Mouse (Mus musculus) NIH3T3 (cell line): Measurements from ENCODE around the gene Car4.

Experiments used
- DNase-seq: peaks from one replicate; pipeline ENCODE4 v3.0.0-alpha.2; 2012; ENCODE audit warnings: low read depth

Car4 gene

GRCm38 (mm10) chr11:84958271-84958630, 665 bp downstream of the Car4 start:
- no peak for DNase-seq

GRCm38 (mm10) chr11:84959181-84959580, 1.6 kb downstream of the Car4 start:
- DNase-seq: no peak

DNA sequence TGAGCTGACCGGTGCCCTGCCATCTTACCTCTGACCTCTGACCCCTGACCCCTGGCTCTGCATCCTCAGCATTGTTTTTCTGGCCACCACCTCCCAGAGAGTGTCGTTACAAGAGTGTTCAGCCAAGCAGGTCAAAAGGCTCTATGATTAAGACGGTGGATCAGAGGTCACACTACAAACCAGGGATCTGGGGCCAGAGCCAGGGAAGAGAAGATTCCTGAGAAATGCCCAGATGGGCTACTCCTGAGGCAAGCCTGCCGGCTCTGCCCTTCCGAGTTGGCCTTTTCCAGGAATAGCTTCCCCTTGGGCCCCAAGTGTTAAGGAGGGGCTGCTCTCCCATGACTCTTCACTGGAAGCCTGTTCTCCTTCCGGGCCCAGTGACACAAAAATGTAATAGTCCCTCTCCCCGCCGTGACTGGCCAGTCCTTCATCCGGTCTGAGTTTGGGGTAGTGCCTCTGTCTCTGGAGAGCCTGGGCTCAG, 2.2 kb downstream of the Car4 start:
- peak; percentile 66 for DNase-seq

DNA sequence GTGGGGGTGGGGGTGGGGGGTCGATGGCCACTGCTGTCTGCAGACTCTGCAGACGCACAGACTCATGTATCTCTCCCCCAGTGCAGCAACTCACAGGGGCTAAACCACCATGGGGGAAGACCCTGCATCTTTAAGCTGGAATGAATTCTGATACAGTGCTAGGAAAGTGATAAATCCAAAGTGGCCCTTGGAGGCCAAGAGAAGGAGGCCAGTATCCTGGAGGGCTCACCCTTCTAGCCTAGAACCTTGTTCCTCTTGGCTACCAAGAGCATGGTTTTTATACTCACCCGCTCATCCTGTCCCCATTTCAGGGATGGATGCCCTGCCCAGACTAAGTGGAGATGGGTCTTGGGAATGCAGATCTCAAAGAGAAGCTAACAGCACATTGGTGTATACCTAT, 2.7 kb downstream of the Car4 start:
- no peak for DNase-seq

DNA sequence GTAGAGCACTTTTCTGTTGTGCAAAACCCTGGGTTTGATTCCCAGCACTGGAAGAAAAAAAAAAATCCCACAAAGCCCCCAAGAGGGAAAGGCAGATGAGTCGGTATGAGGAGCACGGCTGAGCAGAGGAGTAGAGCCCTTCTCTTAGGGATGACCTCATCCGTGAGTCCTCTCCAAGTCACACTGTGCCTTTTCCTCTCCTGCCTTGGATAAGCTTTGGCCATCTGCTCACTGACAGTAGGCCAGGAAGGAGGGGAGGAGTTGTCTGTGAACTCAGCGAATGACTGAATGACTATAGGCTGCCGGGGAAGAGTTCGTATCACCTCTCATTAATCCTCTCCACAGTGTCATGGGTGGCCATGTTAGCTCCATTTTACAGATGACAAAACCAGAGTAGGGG, 3.2 kb downstream of the Car4 start:
- DNase-seq: no peak

DNA sequence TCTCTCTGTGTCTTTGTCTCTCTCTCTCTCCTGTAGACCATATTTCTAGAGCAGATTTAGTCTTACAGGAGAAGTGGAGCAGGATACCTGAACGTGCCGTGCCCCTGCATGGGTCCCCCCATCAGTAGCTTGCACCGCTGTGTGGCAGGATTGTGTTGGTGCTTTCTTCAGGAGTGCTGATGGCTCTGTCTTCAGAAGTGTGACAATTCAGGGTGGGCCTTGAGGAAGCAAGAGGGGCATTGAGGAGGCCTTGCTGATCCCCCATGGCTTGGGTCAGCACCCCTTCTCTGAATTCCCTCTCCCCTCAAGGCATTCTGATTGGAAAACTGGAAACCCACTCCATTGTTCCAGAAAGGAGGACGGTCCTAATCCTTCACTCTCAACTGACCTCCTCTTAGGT, 4.0 kb downstream of the Car4 start:
- DNase-seq: no peak

DNA sequence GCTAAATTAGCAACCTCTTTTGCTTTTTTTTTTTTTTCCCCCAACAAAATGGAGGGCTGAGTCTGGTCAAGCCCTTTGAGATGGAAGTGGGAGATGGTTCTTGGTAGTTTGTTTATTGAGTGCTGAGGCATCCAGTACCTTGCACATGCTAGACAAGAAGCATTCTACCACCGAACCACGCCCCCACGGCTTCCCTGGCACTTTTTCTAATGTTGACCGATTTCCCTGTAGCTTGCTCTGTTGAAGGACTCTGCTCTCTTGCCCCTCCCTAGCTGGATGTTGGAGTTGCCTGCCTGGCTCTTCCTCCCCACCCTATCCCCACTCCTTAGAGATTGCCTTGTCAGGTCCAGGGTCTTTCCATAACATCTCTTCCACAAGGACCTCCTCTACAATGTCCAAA, 5.0 kb downstream of the Car4 start:
- no peak for DNase-seq

- DNase-seq: no peak
Measured at GRCm38 (mm10) chr11:84963556-84963955, 6.0 kb downstream of the Car4 start.

DNA sequence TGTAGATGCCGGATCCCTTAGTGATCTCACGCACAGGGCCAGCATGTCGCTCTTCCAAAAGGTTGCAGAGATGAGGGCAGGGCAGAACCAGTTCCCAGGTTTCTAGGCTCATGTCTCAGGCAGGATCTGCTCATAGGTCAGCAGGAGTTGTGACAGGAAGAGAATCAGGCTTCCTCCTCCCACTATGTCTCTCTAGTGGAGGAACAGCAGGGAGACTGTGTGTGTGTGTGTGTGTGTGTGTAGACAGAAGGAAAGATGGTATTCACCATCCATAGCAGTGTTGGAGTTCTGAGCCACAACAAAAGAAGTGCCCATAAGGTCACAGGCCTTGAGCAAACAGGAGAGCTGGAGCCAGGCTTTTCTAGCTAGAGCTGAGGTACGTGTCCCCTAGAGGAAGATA, 9.1 kb downstream of the Car4 start:
- DNase-seq: no peak

- peak; percentile 29 for DNase-seq
Measured at GRCm38 (mm10) chr11:84967113-84967512, 9.5 kb downstream of the Car4 start.

DNA sequence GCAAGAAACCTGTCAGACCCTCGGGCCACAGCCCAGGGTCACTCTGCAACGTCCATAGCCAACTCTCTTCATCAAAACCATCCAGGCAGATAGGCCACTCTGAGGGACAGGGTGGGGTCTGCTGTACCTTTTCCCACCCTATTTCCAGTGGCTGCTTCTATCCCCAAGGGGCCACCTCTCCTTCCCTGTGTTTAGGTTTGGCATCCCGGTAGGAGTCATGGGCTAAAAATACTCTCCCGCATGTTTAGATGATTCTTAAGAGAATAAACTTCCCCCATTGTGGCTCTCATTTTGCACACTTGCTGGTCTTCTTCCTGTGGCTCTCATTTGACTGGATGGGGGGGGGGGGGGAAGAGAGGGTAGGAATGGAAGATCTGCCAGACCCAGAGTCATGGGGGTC, 10.7 kb downstream of the Car4 start:
- no peak for DNase-seq

DNA sequence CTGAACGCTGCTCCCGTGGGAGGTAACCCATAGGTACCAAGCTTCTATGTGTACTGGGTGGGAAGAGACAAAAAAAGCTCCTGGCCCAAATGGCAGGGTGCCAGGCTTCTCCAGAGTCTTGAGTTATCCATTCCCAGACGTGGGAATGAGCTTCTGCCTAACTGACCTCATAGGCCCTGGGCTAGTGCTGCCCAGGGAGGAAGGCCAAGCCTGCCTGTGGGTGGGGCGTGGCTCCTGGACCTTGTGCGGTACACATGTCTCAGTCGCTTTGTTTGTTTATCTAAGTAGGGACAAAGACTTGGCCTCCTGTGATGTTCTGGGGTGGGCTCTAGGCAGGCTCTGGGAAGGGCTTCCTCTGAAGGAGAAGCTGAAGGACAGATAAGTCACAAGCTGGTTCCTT, 11.2 kb downstream of the Car4 start:
- DNase-seq: peak; percentile 53

DNA sequence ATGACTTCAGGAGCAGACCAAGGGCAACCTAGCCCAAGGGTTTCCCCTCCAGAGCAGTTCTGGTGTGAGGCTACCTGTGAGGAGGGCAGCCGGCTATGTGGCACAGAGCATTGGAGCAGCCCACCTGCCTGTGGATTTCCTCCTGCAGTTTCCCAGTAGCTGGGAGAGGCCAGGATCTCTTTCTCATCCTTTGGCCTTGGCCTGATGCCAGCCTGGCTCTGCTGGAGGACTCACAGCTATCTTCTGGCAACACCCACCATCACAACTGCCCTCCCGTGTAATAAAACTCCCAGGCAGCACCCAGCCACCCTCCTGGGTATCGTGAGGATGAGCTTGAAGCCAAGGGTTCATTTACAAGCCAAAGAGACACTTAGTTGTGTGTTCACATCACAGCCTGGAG, 14.5 kb downstream of the Car4 start:
- no peak for DNase-seq

DNA sequence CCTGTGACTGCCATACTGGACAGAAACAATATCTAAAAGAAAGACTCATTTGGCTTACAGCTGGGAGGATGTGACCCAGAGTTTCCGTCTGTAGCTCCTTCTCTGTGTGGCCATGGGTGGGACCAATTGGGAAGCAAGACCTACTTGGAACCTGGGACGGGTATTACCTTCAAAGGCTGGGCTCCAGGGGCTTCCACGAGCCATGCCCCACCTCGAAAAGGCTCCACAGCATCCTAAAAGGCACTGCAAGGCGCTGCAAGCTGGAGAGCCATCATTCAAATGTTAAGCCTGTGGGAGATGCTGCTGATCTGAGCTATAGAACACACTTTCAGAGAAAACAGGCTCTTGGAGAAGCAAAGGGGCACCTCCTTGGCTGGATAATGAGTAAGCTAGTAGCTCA, 16.1 kb downstream of the Car4 start:
- DNase-seq: no peak

GRCm38 (mm10) chr11:84974582-84974981, 17.0 kb downstream of the Car4 start:
- no peak for DNase-seq

DNA sequence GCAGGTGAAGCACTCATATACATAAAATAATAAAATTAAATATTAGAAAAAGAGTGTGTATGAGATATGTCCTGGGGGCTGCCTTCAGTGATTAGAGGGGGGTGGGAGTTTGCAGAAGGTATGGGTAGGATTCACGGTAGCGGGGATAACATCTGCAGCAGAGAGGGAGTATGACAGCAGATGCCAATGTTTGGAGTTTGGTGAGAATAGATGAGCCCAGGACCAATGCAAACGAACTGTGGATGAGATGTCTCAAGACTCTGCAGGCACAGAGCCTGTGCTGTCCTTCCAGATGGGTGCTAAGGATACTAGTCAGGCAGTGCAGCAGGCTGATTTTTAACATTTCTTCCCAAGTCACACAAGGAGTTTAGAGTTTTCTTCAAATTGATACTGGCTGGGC, 19.1 kb downstream of the Car4 start:
- DNase-seq: no peak

DNA sequence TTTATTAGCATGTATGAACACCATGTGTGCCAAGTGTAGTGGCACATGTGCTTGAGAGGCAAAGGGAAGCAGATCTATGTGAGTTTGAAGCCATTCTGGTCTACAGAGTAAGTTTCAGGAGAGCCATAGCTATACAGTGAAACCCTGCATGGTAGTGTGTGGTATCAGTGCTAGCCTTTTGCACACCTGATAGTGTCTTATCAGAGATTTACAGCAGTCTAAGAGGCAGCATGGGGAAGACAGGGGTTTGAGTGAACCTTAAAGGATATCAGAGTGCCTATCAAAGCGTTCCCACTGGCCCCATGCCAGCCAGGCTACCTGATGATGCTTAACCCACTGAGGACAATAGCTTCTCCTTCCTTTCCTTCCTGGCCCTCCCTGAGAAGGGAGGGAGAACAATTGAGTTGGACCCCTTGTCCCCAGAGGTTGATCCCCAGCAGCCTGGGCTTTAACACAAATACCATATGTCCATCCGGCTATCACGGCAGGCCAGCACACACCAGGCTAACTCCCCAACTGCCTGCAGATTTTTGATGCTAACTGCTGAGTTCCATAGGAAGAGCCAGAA, 19.9 kb downstream of the Car4 start:
- no peak for DNase-seq

DNA sequence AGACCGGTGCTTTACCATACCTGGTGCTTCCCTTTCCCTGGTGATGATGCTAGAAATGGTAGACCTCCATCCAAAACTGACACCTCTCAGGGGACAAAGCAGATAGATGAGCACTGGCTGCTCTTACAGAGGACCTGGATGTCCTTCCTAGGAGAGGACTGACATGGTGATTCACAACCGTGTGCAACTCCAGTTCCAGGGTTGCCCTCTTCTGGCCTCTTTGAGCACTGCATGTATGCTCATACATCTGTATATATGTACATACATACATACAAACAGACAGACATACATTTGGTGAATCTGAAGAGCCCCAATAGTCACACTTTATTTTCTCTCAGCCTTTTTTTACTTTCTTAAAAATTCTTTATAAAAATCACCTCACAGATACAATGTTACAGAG, 20.5 kb downstream of the Car4 start:
- DNase-seq: peak; percentile 68

- DNase-seq: no peak
Measured at GRCm38 (mm10) chr11:84979351-84979750, 21.8 kb downstream of the Car4 start.

DNA sequence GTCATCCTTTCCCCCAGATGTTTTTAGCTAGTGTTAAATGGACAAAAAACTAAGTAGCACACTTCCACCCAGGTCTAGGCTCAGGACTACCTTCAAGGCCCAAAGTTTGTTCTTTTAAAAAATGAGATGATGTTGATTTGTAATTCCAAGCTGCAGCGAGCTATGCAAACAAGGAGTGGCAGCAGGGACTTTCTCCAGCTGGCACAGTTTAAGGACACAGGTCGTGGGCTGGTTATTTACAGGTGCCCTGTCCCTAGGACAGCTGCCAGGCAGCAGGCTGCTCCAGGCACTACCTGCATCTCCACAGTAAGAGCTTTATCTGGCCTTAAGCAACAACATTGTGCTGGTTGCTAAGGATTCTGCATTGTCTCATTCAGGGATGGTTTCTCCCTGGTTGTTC, 23.1 kb downstream of the Car4 start:
- DNase-seq: no peak

DNA sequence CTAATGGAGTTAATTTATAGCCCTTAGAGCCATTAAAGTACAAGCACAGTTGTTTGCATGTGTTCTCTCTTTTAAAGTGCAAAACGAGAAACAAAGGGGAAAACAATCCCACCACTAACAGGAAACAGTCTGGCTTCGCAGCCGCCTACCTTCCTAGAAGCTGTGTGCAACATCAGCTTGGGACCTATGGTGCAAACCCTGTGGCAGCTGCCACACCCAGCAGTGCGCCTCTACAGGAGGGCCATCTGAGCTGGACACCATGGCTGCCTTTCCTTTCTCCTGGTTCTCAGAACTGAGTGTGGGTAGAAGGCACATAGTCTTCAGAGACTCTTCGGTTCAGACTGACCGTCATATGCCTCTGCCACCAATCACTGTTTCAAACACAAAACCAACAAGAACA, 27.8 kb downstream of the Car4 start:
- DNase-seq: no peak

DNA sequence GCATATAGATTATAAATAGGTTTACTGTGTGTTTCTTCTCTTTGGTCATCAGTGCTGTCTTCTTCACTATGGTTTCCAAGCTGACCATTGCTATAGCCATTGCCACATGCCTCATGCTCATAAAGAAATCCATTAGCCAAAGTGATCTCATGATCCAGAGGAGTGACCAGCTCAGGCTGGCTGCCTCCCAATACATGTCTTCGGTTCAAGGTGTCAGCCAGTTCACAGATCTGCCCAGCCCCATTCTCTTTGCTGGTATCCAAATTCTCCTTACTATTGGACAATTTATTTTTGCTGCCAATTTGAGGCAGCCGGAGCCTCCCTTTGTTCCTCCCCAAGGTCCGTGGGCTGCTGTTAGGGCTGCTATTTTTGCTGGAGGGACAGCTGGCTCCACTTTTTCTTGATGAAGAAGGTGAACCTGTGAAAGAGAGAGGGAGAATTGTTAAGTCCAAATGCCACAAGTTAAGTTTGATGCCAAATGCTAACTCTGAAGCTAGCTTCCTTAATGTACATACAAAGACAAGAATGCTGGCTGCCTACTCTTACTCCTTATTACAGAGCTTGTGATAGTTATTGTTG, 30.8 kb downstream of the Car4 start:
- DNase-seq: no peak

- DNase-seq: peak; percentile 11
Measured at GRCm38 (mm10) chr11:84992996-84993395, 35.4 kb downstream of the Car4 start.

DNA sequence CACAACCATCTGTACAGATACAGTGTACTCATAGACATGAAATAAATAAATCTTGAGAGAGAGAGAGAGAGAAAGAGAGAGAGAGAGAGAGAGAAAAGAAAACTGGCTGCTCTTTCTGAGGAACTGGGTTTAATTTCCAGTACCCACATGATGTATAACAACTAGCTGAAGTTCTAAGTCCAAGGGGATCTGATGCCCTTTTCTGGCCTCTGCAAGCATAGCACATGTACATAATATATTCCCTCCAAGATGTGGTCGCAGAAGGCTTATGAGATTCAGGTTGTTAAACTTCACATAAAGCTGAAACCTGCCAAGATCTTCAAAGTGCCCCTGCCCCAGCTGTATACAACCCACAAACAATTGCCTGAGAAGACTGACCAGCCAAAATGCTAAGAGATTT, 37.7 kb downstream of the Car4 start:
- no peak for DNase-seq

- DNase-seq: no peak
Measured at GRCm38 (mm10) chr11:85003566-85003965, 46.0 kb downstream of the Car4 start.
